Mouse (Mus musculus): Measurements from ENCODE around the gene Frrs1l. TPM values are rescaled to one million over a fixed set of nuclear protein-coding genes. Genes with fewer than 3 reads are reported as not detected.

Frrs1l gene
- polyA plus RNA-seq (2012; rRNA removed) (2.3 and 2.5 TPM in 2 replicates), polyA plus RNA-seq (2014; fragmentation: Nextera tagmentation; extraction: Ambion mirVana) (4.1 and 4.3 TPM in 2 replicates)

- H3K27me3 ChIP-seq (ENCODE audit: control insufficient read depth, insufficient read depth, low read length) = peaks cover 24% of the 10 kb centered on the region
- DNase-seq (ENCODE audit: low spot score) (no peak), ATAC-seq (ENCODE audit: low FRiP score, low read depth) (peak; percentile 82; the same call in 1 of the 2 replicates)
- H3K9me3 ChIP-seq (ENCODE audit: control insufficient read depth, low read length) = no peaks in the 10 kb centered on the region
- no peaks in the 10 kb centered on the region for H3K36me3 ChIP-seq (ENCODE audit: control insufficient read depth, insufficient read depth, low read length)
- H3K4me3 ChIP-seq (replicated peaks; ENCODE audit: low read length) = peak within 1 kb of the TSS; percentile 69
- no peak for TF ChIP-seq POLR2A (IDR thresholded peaks at IDR 0.05; ENCODE audit: borderline replicate concordance, extremely low read depth, insufficient read depth, insufficient read length)
- H3K4me2 ChIP-seq (replicated peaks; ENCODE audit: low read depth, low read length, severe bottlenecking) = peak within 1 kb of the TSS; percentile 99
- no peaks in the 10 kb centered on the region for H3K4me1 ChIP-seq (ENCODE audit: control insufficient read depth, insufficient read depth, low read length)
- H3K27ac ChIP-seq (replicated peaks; ENCODE audit: low read depth, low read length) = no peak within 1 kb of the TSS
- peak within 1 kb of the TSS; percentile 77 for H3K9ac ChIP-seq (ENCODE audit: low read depth, low read length, severe bottlenecking)
- WGBS = 2% methylated on average over 18 of the region's 44 CpGs
Measured at GRCm38 (mm10) chr4:56990215-56990584, at the start of gene Frrs1l. Frrs1l (minus strand) TSS chr4:56990391.

- TF ChIP-seq POLR2A (IDR thresholded peaks at IDR 0.05; ENCODE audit: borderline replicate concordance, extremely low read depth, insufficient read depth, insufficient read length) = no peak
- DNase-seq (ENCODE audit: low spot score) = no peak
- H3K9ac ChIP-seq (ENCODE audit: low read depth, low read length, severe bottlenecking) = peak overlapping the region; percentile 26; the same call in 1 of the 2 replicates
- H3K9me3 ChIP-seq (ENCODE audit: control insufficient read depth, low read length) = no peaks in the 10 kb centered on the region
- no peak overlapping the region for H3K27ac ChIP-seq (replicated peaks; ENCODE audit: low read depth, low read length)
- H3K4me3 ChIP-seq (replicated peaks; ENCODE audit: low read length) = peak overlapping the region; percentile 18
- no peak for ATAC-seq (ENCODE audit: low FRiP score, low read depth)
- 0 out of 2 replicates have a peak, but pooled peaks cover 7% of the 10 kb centered on the region for H3K4me1 ChIP-seq (ENCODE audit: control insufficient read depth, insufficient read depth, low read length)
- H3K27me3 ChIP-seq (ENCODE audit: control insufficient read depth, insufficient read depth, low read length) = no peaks in the 10 kb centered on the region
- WGBS = 10% methylated on average over 23 of the region's 23 CpGs
- H3K4me2 ChIP-seq (replicated peaks; ENCODE audit: low read depth, low read length, severe bottlenecking) = peak overlapping the region; percentile 51
- H3K36me3 ChIP-seq (ENCODE audit: control insufficient read depth, insufficient read depth, low read length) = no peaks in the 10 kb centered on the region
Measured at GRCm38 (mm10) chr4:57039127-57040031, 49.2 kb upstream of the Frrs1l start.

- H3K9me3 ChIP-seq (ENCODE audit: control insufficient read depth, low read length) = no peaks in the 10 kb centered on the region
- TF ChIP-seq POLR2A (IDR thresholded peaks at IDR 0.05; ENCODE audit: borderline replicate concordance, extremely low read depth, insufficient read depth, insufficient read length) = no peak
- H3K9ac ChIP-seq (ENCODE audit: low read depth, low read length, severe bottlenecking) = no peak overlapping the region
- H3K4me3 ChIP-seq (replicated peaks; ENCODE audit: low read length) = no peak overlapping the region
- H3K27me3 ChIP-seq (ENCODE audit: control insufficient read depth, insufficient read depth, low read length) = no peaks in the 10 kb centered on the region
- WGBS = 66% methylated on average over 7 of the region's 7 CpGs
- H3K27ac ChIP-seq (replicated peaks; ENCODE audit: low read depth, low read length) = no peak overlapping the region
- no peak for DNase-seq (ENCODE audit: low spot score)
- no peak overlapping the region for H3K4me2 ChIP-seq (replicated peaks; ENCODE audit: low read depth, low read length, severe bottlenecking)
- H3K4me1 ChIP-seq (ENCODE audit: control insufficient read depth, insufficient read depth, low read length) = 0 out of 2 replicates have a peak, but pooled peaks cover 7% of the 10 kb centered on the region
- H3K36me3 ChIP-seq (ENCODE audit: control insufficient read depth, insufficient read depth, low read length) = no peaks in the 10 kb centered on the region
- ATAC-seq (ENCODE audit: low FRiP score, low read depth) = no peak
Measured at GRCm38 (mm10) chr4:57037554-57037953, 47.4 kb upstream of the Frrs1l start.

GRCm38 (mm10) chr4:57034169-57034568, 44.0 kb upstream of the Frrs1l start:
- Histone ChIP-seq H3K4me1 (ENCODE audit: control insufficient read depth, insufficient read depth, low read length) (0 out of 2 replicates have a peak, but pooled peaks cover 1% of the 10 kb centered on the region), H3K27me3 (ENCODE audit: control insufficient read depth, insufficient read depth, low read length) (no peaks in the 10 kb centered on the region), H3K27ac (replicated peaks; ENCODE audit: low read depth, low read length) (no peak overlapping the region), H3K4me3 (replicated peaks; ENCODE audit: low read length) (no peak overlapping the region), H3K4me2 (replicated peaks; ENCODE audit: low read depth, low read length, severe bottlenecking) (no peak overlapping the region), H3K9me3 (ENCODE audit: control insufficient read depth, low read length) (no peaks in the 10 kb centered on the region), H3K9ac (ENCODE audit: low read depth, low read length, severe bottlenecking) (no peak overlapping the region), H3K36me3 (ENCODE audit: control insufficient read depth, insufficient read depth, low read length) (no peaks in the 10 kb centered on the region)
- DNase-seq (ENCODE audit: low spot score) (no peak), ATAC-seq (ENCODE audit: low FRiP score, low read depth) (no peak)
- WGBS = 72% methylated on average over 5 of the region's 5 CpGs
- TF ChIP-seq POLR2A (IDR thresholded peaks at IDR 0.05; ENCODE audit: borderline replicate concordance, extremely low read depth, insufficient read depth, insufficient read length) = no peak

- no peaks in the 10 kb centered on the region for H3K4me1 ChIP-seq (ENCODE audit: control insufficient read depth, insufficient read depth, low read length)
- no peak overlapping the region for H3K4me2 ChIP-seq (replicated peaks; ENCODE audit: low read depth, low read length, severe bottlenecking)
- no peaks in the 10 kb centered on the region for H3K27me3 ChIP-seq (ENCODE audit: control insufficient read depth, insufficient read depth, low read length)
- H3K9ac ChIP-seq (ENCODE audit: low read depth, low read length, severe bottlenecking) = no peak overlapping the region
- no peak for ATAC-seq (ENCODE audit: low FRiP score, low read depth)
- 66% methylated on average over 4 of the region's 4 CpGs for WGBS
- no peak for TF ChIP-seq POLR2A (IDR thresholded peaks at IDR 0.05; ENCODE audit: borderline replicate concordance, extremely low read depth, insufficient read depth, insufficient read length)
- H3K4me3 ChIP-seq (replicated peaks; ENCODE audit: low read length) = no peak overlapping the region
- no peak overlapping the region for H3K27ac ChIP-seq (replicated peaks; ENCODE audit: low read depth, low read length)
- H3K9me3 ChIP-seq (ENCODE audit: control insufficient read depth, low read length) = no peaks in the 10 kb centered on the region
- H3K36me3 ChIP-seq (ENCODE audit: control insufficient read depth, insufficient read depth, low read length) = no peaks in the 10 kb centered on the region
- DNase-seq (ENCODE audit: low spot score) = no peak
Measured at GRCm38 (mm10) chr4:57031440-57031839, 41.2 kb upstream of the Frrs1l start.
